Mouse (Mus musculus) bone marrow, adult 2 months (tissue): ENCODE measurements around the gene Slc22a14.

Experiments used
- CTCF ChIP-seq: fragments of 200-500 bp; IDR thresholded peaks from 2 replicates; pipeline ENCODE4 v1.5.1; 2011; ENCODE audit warnings: low read length, control low read depth; ENCODE audit not compliant: control insufficient read depth, insufficient read depth
- POLR2A ChIP-seq: fragments of 200-500 bp; IDR thresholded peaks from 2 replicates; pipeline ENCODE4 v1.6.1; 2011; ENCODE audit warnings: low read depth, mild to moderate bottlenecking, control low read depth, low read length, borderline replicate concordance; ENCODE audit not compliant: control insufficient read depth

- no peak for TF ChIP-seq CTCF
- TF ChIP-seq POLR2A: no peak
Measured at GRCm38 (mm10) chr9:119337842-119338241, 27.5 kb downstream of the Slc22a14 start.
